Mouse (Mus musculus) frontal cortex, postnatal 14 days (tissue): ENCODE results near the gene Olfr222.
"Not testable (repeated sequence)": the region's sequence is repeated elsewhere in the genome, so short reads cannot be mapped to it uniquely, and the experiment has no call there.

ENCODE experiments used
- DNase-seq, 2 experiments: peaks; one replicate each; pipeline ENCODE4 v3.0.0; 2022; ENCODE audit warnings: low spot score in 2 of 2

Gene Olfr222

DNA sequence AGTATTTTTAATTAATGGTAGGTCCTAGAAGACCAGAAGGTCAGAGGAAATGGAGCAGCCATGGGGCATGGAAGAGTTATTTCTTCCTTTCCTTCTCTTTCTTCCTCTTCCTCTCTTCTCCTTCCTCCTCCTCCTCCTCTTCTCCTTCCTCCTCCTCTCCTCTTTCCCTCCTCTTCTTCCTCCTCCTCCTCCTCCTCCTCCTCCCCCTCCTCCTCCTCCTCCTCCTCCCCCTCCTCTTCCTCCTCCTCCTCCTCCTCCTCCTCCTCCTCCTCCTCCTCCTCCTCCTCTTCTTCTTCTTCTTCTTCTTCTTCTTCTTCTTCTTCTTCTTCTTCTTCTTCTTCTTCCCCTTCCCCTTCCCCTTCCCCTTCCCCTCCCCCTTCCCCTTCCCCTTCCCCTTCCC lies at the start of gene Olfr222:
Gene Olfr222 (minus strand): TSS at position 101 of the 400 bp plus-strand sequence.
- not testable (repeated sequence) for DNase-seq

DNA sequence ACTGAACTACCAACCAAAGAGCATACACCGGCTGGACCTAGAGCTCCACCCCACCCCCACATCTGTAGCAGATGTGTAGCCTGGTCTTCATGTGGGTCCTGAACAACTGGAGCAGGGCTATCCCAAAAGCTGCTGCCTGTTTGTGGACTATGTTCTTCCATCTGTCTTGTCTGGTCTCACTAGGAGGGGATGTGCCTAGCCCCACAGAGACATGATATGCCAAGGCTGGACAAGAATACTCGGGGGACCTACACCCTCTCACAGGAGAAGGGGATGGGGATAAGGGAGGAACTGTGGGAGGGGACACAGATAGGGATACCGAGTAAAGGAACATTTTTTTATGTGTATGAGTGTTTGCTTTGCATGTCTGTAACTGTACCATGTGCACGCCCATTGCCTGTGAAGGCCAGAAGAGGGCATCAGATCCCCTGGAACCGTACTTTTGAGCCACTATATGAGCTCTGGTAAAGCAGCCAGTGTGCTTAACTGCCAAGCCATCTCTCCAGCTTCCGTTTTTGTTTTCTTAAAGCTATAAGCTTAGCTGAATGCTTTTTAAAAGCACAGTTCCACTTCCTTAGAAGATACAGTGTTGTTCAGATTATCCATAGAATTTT lies 48.1 kb upstream of the Olfr222 start:
- peak; percentile 22 to 57 for DNase-seq

DNA sequence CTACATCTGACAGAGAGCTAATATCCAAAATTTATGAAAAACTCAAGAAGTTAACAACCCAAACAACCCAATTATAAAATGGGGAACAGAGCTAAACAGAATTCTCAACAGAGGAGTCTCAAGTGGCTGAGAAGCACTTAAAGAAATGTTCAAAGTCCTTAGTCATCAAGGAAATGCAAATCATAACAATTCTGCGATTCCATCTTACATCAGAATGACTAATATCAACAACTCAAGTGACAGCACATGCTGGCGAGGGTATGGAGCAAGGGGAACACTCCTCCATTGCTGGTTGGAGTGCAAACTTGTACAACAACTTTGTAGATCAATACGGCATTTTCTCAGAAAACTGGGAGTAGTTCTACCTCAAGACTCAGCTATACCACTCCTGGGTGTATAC lies 46.2 kb upstream of the Olfr222 start:
- DNase-seq = no peak

DNA sequence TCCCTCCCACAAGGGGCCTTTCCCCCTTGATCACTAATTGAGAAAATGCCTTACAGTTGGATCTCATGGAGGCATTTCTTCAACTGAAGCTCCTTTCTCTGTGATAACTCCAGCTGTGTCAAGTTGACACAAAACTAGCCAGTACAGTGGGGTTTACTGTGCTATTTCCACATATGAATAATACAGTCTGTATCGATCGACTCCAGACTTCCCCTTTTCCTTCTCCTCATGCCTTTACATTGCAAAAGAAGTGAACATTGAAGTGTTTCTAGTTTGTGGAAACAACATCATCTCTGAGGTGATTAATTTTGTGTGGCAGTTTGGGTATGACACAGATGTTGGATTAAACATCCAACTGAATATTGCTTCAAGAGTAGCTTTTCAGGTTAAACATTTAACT lies 41.0 kb upstream of the Olfr222 start:
- not testable (repeated sequence) for DNase-seq

DNA sequence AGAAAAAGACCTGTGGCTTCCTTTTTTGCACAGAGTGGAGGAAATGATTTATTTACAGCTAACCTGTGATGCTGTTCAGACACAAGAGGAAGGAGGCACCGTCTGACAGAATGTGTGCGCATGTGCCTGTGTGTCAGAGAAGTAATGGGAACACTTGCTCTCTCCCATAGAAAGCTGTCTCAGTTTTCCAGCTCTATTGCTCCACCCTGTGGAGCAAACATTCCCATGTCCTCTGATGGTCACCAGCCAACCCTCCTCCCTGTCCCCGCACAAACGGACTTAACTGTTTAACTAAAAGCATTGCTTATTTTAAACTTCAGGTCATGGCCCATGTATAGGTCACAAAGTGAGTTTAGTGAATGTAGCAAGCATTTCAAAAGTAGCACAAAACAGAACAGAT lies 38.1 kb upstream of the Olfr222 start:
- no peak for DNase-seq

DNA sequence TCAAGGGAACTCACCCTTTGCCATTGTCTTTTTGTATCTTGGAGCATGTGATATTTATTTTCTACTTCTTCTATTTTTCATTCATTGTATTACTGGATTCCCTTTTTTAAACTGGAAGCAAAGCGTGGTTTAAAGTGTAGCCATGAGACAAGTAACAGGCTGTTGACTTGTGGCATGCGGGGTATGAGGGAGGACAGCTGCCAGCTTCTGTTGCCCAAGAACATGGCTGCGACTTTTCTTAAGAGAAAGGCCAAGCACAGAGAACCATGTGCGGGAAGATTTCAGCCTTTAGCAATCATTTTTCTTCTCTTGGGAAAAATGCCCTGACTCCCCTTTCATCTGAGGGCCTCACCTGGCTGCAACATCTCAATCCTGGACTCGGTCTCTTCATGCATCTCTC lies 35.6 kb upstream of the Olfr222 start:
- no peak for DNase-seq

DNA sequence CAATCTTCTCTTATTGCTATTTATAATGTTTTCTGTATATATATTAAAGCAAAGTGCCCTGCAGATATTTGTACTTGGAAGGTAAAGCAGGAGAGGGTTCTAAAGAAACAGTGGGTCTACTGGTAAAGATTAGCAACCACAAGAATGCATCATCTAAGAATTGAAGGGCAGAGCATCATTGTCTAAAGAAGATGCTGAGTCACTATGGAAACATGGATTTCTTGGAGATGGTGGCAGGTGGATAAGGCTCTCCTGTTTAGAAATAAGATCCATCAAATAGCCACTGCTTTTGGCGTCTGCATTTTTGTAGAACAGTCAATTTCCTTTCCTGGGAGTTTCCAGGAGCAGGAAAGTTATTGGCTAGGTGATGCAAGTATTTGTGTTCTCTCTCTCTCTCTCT lies 26.3 kb upstream of the Olfr222 start:
- DNase-seq = no peak

DNA sequence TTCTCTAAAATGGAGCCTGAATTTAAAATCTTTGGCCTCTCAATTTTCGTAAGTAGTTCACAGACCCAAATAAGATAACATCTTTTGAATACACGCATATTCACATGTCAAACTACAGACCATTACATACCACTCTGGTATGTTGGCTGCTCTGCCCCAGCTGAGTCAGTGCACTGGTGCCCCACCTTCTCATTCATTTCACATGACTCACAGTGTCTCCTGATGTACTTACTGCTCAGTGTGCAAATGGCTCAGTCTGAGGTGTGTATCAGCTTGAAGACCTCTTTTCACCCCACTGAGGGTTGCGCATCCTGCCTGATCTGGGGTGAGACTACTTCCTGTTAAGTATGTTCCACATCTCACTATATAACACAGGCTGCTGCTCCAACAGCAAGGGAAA lies 24.8 kb upstream of the Olfr222 start:
- no peak for DNase-seq

DNA sequence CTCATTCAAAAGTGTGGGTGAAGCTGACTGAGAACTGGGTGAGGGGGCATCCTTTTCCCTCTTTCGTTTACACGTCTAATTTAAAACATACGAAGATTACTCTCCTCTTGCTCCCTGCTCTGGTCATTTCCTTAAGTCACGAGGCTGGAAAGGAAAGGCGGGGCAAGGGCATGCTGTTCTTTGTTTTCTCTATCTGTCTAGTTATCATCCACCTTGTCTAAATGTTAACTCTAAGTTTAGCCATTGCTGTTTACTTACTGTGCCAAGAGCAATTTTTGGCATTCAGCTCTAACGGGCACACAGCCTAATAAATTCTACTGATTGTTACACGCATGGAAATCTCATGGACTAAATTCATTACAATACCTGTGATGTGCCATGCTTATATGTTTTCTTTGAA lies 23.2 kb upstream of the Olfr222 start:
- DNase-seq = no peak

DNA sequence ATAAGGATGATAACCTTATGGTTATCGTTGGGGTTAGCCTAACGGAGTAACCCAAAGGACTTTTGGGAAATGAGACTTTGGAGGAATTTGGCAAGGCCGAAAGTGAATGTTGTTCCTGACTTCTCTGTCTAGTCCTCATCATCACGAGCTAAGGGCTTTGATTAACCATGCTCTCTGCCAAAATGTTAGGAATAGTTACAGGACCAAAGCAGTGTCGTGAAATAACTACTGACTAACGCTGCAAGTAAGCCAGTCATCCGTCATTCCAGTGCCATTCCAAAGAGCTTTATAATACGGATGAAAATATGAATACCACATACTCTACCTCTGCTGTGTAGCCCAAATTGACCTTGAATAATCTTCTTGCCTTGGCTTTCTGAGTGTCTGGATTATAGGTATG lies 20.9 kb upstream of the Olfr222 start:
- DNase-seq = no peak

DNA sequence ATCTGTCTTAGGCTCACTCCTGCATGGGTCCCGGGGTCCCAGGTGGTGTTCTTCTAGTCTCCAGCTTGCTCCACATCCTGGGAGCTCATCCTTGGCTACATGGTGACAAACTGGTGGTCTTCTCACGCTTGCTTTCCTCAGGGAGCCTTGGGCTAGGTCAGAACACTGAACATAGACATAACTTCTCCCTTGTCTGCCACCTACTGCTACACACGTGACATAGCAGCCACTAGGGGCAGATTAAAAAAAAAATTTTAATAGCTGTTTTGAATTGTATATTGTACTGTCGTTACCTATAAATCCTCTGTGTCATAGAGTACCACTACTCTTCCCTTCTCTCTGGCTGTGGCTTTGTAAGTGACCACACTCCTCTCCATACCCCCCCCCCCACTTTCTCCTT lies 20.1 kb upstream of the Olfr222 start:
- DNase-seq = no peak

DNA sequence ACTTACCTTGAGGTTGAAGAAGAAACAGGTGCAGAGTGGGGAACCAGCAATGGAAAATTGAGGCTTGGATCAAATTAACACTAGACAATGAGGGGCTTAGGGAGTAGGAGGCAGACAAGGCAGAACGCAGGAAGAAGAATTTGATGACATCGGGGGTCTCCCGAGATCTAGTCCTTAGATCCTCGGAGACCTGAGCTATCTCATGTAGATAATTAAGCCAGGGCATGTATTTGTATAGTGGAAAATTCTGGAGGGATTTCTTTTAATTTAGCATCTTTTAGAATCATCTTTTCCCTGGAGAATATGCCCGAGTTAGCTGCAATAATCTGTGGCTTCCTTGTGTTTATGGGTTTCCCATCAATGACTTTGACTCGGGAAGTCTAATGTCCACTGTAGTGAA lies 17.2 kb upstream of the Olfr222 start, which contains the start of gene Olfr223:
Gene Olfr223 (minus strand): TSS at position 101 of the 400 bp plus-strand sequence.
- DNase-seq = no peak

DNA sequence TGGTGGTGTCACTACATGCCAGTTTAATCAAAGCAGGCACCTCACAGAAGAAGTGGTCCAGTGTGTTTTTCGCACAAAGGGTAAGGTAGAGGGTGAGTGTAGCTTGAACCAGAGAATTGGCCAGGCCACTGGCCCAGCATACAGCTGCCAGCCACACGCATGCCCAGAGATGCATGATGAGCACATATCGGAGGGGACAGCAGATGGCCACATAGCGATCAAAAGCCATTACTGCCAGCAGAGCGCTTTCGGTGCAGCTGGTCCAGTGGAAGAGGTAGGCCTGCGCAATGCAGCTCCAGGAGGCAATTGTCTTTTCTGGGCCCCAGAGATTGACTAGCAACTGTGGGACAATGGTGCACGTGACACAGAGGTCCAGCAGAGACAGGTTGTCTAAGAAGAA lies 13.5 kb upstream of the Olfr222 start:
- DNase-seq = no peak

DNA sequence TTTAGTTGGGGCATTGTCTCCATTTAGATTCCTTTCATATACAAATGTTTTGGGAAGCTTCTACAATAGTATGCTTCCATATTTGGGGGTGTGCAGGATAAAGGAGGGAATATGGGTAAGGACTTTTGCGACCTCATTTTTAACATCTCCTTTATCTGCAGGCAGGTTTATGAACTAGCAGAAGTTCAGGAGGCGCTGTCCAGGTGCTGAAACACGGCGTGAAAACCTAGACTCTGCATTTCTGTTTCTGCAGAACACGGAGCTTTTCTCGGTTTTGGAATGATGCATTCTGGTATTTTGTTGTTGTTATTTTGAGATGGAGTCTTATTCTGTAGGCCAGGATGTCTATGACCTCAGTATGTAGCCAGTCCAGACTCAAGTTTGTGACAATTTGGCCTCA lies 8.5 kb upstream of the Olfr222 start:
- DNase-seq = no peak

DNA sequence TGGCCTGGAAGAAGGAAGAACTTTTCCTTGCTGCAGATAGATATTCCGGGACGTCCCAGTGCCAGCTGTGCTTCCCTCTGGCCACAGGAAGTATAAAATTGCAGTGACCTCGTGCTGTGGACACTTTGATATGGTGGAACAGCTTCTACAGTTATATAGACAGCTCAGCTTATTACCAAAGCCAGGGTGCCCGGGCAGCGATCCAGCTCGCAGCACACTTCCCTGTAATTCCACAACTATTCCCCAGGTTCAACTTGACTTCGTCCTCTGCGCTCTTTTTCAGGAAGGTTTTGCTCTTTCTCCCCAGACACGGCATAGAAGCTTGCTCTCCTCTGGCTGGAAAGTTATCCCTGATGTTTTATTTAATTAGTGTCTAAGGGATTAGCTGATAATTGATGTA lies 309 bp downstream of the Olfr222 start:
- no peak for DNase-seq

DNA sequence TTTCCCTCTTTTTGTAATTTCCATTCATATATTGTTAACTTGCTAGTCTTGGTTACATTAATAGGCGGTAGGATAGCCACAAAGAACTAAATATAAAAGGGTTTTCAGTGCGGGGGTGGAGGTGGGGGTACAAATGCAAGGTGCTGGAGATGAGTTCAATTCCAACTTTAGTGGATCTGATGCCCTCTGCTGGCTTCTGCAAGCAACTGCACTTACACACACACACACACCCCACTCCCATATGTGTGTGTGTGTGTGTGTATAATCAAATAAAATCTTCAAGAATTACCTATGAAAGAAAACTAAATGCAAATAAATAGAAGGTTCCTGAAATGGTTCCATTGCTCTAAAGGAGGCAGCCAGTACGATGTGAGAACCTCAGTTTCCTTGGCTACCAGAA lies 6.7 kb downstream of the Olfr222 start:
- DNase-seq = no peak

DNA sequence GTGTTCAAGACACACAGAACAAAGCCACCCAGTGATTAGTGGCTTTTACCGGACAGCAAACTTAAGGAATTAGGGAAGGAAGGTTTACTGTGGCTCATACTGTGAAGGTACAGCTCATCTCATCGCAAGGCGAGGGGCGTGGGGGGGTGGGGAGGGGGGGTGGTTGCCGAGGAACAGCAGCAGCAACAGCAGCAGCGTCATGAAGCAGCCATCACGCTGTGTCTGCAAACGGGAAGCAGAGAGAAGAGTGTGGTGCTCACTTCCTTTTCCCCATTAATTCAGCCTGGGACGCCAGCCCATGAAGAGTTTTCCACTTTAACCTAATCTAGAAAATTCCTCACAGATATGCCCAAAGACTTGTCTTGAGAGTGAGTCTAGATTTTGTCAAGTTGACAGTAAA lies 13.2 kb downstream of the Olfr222 start:
- no peak for DNase-seq

DNA sequence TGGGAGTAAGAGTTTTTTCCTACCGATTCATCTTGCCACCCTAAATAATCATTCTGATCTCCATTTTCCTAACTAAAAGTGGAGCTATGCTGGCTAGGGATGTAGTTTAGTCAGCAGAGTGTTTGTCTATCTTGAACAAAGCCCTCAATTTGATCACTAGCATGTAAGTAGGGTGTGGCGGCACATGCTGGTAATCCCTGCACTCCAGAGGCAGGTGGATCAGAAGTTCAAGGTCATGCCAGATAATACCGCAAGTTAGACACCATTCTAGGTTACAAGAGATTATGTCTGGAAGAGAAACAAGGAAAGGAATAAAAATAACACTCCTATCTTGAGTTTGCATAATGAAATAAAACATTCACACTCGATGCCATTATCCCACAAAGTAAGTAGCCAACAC lies 13.7 kb downstream of the Olfr222 start:
- no peak for DNase-seq

DNA sequence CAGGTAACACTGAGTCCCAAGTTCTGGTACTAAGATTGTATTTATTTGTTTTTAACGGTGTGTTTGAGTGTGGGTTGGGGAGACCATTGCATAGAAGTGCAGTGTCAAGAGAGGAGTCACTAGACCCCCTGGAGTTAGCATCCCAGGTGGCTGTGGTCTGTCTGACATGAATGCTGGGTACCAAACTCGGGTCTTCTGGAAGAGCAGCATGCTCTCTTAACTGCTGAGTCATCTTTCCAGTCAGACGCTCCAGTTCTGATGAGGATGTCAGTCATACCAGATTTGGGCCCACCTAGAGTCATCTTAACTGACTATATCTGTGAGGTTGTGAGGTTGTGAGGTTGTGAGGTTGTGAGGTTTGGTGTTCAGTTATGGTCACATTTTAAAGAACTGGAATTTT lies 15.1 kb downstream of the Olfr222 start:
- DNase-seq = no peak

DNA sequence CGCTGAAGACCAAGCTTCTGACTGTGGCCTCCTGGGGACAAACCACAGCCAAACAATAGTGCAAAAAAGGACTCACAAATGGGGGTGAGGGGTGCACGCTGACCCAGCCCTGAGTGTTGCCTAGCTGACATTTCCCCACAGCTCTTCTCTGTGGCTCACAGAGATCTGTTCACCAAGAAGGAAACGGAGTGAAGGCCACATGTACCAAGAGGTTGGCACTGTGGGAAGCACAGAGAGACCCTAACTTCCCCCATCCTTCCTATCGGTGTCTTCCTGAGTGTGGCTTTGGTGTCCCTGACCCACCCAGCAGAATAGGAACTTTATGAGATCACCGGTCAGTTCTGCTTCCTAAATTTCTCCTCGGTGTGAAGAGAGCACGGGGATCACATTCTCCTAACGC lies 21.5 kb downstream of the Olfr222 start:
- DNase-seq = no peak

DNA sequence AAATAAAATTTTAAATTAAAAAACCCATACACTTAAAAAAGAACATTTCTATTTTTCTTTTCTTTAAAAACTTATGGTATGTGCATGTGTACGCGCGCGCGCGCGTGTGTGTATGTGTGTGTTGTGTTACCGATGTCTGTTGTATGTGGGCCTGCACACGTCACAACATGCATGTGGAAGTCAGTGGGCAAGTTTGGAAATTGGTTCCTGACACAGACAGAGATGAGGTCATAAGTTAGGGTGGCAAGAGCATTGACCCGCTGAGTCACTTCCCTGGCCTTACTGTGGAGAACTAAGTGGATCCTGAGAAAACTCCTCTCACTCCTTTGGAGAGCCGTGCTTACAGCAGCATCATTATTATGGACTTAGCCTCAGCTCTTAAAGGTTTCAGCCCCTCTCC lies 21.9 kb downstream of the Olfr222 start:
- DNase-seq = no peak

DNA sequence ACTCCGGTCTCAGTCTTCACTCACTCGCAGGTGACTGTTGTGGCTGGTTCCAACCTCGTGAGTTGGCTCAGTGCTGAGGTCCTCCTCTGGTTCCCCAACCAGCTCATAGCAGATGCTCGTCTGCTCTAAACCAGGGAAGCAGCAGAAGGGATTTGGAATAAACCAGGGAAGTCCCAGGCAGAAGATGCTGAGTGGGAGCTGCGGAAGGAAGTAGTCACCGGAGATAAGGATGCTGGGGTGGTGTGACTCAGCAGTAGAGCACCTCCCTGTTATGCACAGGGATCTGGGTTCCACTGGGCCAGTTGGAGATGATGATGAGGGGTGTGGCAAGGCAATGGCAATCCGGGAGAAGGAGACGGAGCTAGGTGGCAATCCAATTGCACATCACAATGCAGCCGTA lies 32.0 kb downstream of the Olfr222 start:
- no peak for DNase-seq

DNA sequence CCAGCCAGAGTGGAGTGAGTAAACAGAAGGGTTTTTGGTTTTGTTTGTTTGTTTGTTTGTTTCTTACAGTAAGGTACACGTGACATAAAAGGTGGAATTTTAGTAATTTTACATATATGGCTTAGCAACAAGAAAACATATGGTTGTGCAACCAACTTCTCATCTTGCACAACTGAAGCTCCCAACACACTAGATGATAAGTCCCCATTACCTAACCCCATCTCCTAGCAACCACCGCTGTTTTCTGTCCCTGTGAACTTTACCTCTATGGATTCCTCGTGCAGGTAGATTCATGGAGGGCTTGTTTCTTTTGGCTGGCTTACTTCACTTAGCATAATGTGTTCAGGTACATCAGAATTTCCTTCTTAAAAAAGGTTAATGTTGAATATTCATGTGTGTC lies 32.7 kb downstream of the Olfr222 start:
- no peak for DNase-seq

DNA sequence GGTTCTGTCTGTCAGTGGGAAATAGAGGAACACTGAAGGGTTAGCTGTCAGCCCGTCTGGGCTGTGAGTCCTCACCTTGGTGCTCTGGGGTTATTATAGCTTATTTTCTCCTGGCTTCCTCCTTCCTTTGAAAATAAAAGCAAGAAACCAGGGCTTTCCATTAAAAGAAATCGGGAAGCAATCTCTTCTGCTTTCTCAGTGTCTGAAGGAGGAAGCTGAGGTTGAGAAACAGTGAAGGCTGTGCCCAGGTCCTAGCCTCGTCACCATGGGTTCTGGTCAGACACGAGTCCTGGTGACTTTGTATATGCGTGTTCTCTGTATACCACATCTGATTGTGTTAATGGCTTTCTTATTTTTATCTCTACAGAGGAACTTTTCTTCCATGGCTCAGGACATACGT lies 33.6 kb downstream of the Olfr222 start:
- no peak for DNase-seq
